Mouse (Mus musculus): ENCODE measurements around the gene Trhde. TPM values are rescaled to one million over a fixed set of nuclear protein-coding genes. Genes with fewer than 3 reads are reported as not detected.

Trhde gene
- total and polyA plus RNA-seq, 3 experiments: not detected

GRCm38 (mm10) chr10:114362631-114363030 lies 439.5 kb downstream of the Trhde start:
- Histone ChIP-seq H3K9ac (ENCODE audit: control insufficient read depth, low read depth, low read length, poor library complexity, severe bottlenecking) (no peak overlapping the region), H3K27me3 (ENCODE audit: control insufficient read depth in 1 of 2, insufficient read depth in 2 of 2, low read length in 2 of 2) (no peaks in the 10 kb centered on the region), H3K9me3 (replicated peaks; ENCODE audit: insufficient read depth, low read length) (no peaks in the 10 kb centered on the region), H3K79me2 (ENCODE audit: control insufficient read depth, insufficient read depth, low read length, poor library complexity) (no peaks in the 10 kb centered on the region), H3K4me1 (ENCODE audit: control insufficient read depth in 1 of 2, insufficient read depth in 2 of 2, low read length in 2 of 2) (no peaks in the 10 kb centered on the region), H3K4me3 (ENCODE audit: control insufficient read depth in 1 of 2, insufficient read depth in 1 of 2, low read depth in 2 of 2, low read length in 2 of 2) (no peak overlapping the region), H3K27ac (ENCODE audit: control insufficient read depth, low read depth, low read length) (no peak overlapping the region), H3K36me3 (ENCODE audit: control insufficient read depth in 1 of 2, insufficient read depth in 2 of 2, low read length in 2 of 2) (no peaks in the 10 kb centered on the region)
- TF ChIP-seq UBTF (IDR thresholded peaks at IDR 0.05; ENCODE audit: borderline replicate concordance, insufficient read depth, low read depth, low read length): no peak
- no peak for TF ChIP-seq NRF1 (IDR thresholded peaks at IDR 0.05; ENCODE audit: insufficient read depth, low read depth, low read length, poor library complexity, severe bottlenecking)
- no peak for TF ChIP-seq ZKSCAN1 (IDR thresholded peaks at IDR 0.05; ENCODE audit: low read depth, low read length)
- no peak for TF ChIP-seq SMC3 (IDR thresholded peaks at IDR 0.05; ENCODE audit: low read depth, low read length)
- no peak for DNase-seq (ENCODE audit: low read depth, low spot score)
